Mouse (Mus musculus) brain, embryonic 14.5 days (tissue): ENCODE data around the gene Tbc1d8.

Experiments
- CTCF ChIP-seq: fragments of 200-500 bp; IDR thresholded peaks from 2 replicates; pipeline ENCODE4 v1.5.1; 2012; ENCODE audit warnings: inconsistent platforms, mild to moderate bottlenecking, moderate library complexity, borderline replicate concordance; ENCODE audit not compliant: insufficient read depth, insufficient read length; ENCODE audit errors: extremely low read depth
- POLR2A ChIP-seq: fragments of 200-500 bp; IDR thresholded peaks from 2 replicates; pipeline ENCODE4 v1.6.1; 2012; ENCODE audit warnings: mild to moderate bottlenecking, inconsistent platforms, borderline replicate concordance; ENCODE audit not compliant: poor library complexity, insufficient read depth, insufficient read length, severe bottlenecking; ENCODE audit errors: extremely low read depth

DNA sequence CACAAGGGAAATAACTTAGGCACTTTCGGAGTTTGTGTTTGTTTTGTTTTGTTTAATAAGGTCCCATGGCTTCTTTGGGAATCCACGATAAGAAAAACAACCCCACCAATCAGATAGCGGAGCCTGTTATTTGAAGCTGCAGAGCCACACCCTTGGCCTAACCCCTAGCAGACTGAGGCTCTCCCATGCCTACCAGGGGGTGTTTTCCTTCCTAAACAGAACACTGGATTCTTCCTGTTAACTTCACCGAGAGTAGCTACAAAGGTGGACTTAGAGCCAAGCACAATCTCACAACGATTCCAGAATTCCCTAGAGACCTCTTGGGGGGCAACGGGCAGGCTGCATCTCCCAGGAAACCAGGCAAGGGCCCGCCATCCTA is 116.1 kb downstream of the Tbc1d8 start:
- TF ChIP-seq CTCF (no peak), POLR2A (no peak)
